Mouse (Mus musculus): ENCODE measurements around the gene Tanc2.

Tanc2 gene

GRCm38 (mm10) chr11:105654616-105655015, 64.8 kb downstream of the Tanc2 start:
- no peak for DNase-seq

GRCm38 (mm10) chr11:105655335-105655734, 65.5 kb downstream of the Tanc2 start:
- no peak for DNase-seq

GRCm38 (mm10) chr11:105667879-105668278, 78.1 kb downstream of the Tanc2 start:
- DNase-seq: no peak

GRCm38 (mm10) chr11:105678996-105679395, 89.2 kb downstream of the Tanc2 start:
- no peak for DNase-seq

- no peak for DNase-seq
Measured at GRCm38 (mm10) chr11:105684747-105685146, 95.0 kb downstream of the Tanc2 start.

DNA sequence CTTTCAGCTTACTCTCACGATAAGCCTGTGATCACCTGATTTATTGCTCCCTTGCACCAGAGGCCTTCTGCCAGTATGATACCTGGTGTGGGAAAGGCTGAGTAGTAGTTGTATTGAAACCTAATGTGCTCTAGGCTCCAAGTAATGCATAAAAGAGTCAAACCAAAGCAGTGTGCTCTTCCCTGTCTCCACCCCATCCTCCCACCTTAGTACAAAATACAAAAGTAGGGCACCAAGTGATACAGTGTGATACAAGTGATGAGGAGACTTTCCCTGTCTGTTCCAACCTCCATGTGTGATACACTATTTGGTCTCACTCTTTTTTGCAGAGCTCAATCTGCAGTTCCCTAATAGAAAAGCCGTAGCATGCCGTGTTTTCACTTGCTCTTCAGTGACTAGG, 110.7 kb downstream of the Tanc2 start:
- DNase-seq: no peak

DNA sequence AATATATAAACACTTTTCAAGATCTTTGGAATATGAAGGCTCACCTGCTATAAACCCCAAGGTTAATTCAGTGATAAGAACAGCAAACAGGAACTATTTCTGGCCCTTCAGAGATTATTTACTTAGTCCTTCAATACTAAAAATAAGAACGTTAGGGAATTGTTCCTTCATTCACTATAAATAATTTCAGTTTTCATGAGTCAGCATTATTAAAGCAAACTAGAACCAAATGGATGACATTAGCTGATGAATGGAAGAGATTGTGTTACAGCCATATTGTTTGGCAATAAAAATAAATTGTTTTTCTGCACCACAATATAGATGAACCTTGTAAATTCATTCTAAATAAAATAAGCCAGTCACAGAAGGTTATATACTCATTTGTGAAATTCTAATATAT, 129.9 kb downstream of the Tanc2 start:
- no peak for DNase-seq

- peak; percentile 7 for DNase-seq
Measured at GRCm38 (mm10) chr11:105731541-105731940, 141.8 kb downstream of the Tanc2 start.

GRCm38 (mm10) chr11:105731989-105732531, 142.3 kb downstream of the Tanc2 start:
- no peak for DNase-seq

DNA sequence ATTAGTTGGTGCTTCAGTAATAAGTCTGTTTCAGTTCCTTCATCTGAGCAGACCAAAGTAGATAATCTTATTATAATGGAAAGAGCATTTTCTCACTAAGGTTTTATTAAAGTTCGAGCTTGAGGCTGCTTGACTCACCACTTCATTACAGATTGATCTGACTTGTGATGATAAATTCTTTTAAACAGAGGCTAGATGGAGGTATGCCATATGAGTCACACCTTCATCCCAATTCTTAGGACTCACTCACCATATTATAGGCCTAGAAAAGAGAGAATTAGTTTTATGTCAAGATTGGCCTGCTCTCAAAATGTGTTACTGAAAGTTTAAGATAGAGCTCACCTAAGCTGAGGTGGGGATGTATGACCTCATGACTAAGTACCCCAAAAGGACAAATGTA, 153.4 kb downstream of the Tanc2 start:
- no peak for DNase-seq

- no peak for DNase-seq
Measured at GRCm38 (mm10) chr11:105749297-105750071, 159.7 kb downstream of the Tanc2 start.

DNA sequence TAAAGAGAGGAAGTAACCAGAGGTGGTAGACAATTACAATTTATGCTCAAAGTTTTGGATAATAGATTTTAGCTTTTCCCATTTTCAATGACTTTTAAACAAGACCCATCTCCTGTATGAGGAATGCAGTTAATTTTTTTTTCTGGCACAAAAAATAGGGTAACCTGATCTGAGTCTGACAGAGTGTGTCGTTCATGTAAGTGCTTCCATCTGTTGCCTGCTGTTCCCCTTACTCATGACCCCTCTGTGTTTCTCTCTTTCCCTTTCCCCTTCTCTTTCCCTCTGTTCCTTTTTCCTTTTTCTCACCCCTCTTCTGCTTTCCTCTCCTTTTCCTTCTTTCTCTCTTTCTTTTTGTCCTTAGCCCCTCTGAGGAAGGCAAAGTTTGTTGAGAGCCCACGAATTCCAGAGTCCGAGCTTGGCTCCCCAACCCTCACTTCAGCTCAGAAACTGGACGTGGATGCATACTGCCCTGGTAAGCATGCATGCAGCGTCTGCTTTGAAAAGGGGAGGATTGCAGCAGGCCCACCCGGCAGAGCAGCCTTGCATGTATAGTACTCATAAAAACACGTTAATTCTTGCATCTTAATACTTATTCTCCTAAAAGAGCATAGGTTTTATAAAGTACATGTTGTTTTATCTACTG, 168.9 kb downstream of the Tanc2 start:
- DNase-seq: no peak

- no peak for DNase-seq
Measured at GRCm38 (mm10) chr11:105759413-105759812, 169.6 kb downstream of the Tanc2 start.

- no peak for DNase-seq
Measured at GRCm38 (mm10) chr11:105760346-105760745, 170.6 kb downstream of the Tanc2 start.

GRCm38 (mm10) chr11:105777802-105778201, 188.0 kb downstream of the Tanc2 start:
- DNase-seq: no peak

DNA sequence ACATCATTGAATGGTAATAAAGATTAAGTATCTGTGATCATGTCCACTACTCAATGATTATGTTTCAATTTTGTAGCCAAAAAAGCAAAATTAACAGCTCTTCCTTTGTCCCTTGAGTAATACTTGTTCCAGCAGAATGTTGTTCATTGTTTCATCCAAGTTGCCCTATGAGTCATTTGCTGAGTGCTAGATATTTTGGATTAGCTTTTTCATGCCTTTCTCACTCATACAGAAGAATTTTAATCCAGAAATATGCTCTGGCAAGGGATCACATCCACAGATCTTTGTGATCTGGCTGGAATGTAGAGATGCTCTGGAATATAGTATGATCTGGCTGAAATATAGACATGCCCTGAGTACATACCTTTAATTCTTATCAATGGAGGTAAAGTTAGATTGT, 202.7 kb downstream of the Tanc2 start:
- DNase-seq: no peak

DNA sequence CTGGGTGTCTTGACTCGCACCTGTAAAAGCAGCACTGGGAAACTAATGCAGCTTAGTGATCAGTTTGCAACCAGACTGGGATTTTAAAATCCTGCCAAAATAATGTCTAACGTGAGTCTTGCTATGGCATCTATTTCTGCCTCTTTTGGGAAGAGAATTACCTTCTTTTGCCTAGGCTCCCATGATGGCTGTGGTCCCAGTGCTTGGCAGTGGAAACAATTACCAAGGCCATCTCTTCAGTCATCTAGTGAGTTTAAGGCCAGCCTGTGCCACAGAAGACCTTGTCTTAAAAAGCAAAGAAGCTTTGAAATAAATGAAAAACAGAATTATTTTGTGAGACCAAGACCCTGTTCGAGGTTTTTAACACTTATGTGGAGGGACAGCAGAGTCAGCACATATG, 213.9 kb downstream of the Tanc2 start:
- DNase-seq: no peak

- no peak for DNase-seq
Measured at GRCm38 (mm10) chr11:105804776-105805175, 215.0 kb downstream of the Tanc2 start.

- no peak for DNase-seq
Measured at GRCm38 (mm10) chr11:105807103-105807502, 217.3 kb downstream of the Tanc2 start.

- no peak for DNase-seq
Measured at GRCm38 (mm10) chr11:105823246-105823645, 233.5 kb downstream of the Tanc2 start.

- DNase-seq: no peak
Measured at GRCm38 (mm10) chr11:105823759-105824158, 234.0 kb downstream of the Tanc2 start.

DNA sequence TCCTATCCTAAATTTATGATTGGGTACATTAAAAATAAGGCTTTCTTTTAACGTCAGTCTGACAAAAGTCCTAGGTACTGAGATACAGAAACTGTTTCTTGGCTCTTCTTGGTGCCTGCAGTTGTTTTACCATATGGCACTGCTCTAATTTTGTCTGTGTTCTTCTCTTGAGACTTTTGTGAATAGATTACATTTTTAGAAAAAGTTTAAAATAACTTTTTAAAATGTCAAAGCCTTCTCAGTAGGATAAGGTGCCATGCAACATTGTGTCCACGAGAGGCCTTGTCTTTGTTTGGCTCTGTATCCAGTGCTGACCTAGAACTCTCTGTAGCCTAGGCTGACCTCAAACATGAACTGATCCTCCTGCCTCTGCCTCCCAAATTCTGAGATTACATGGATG, 238.4 kb downstream of the Tanc2 start:
- no peak for DNase-seq

- no peak for DNase-seq
Measured at GRCm38 (mm10) chr11:105835209-105835608, 245.4 kb downstream of the Tanc2 start.

GRCm38 (mm10) chr11:105836344-105836891, 246.6 kb downstream of the Tanc2 start:
- DNase-seq: no peak

Data from right cerebral cortex, postnatal 4 days (tissue).